Mouse (Mus musculus): ENCODE results near the gene Tmem53. TPM values are rescaled to one million over a fixed set of nuclear protein-coding genes. Genes with fewer than 3 reads are reported as not detected.

Gene Tmem53
- polyA plus RNA-seq, 1 experiment from 2014 or later = 18.2 TPM

- Histone ChIP-seq H3K9ac (no peak overlapping the region), H3K4me3 (no peak overlapping the region), H3K4me2 (no peak overlapping the region), H3K36me3 (peaks cover 25% of the 10 kb centered on the region), H3K27ac (ENCODE audit: poor library complexity, severe bottlenecking) (no peak overlapping the region), H3K4me1 (replicated peaks) (no peaks in the 10 kb centered on the region), H3K9me3 (replicated peaks) (no peaks in the 10 kb centered on the region), H3K27me3 (replicated peaks) (no peaks in the 10 kb centered on the region)
- 81% methylated on average over 25 of the region's 25 CpGs for WGBS
- no peak for ATAC-seq (ENCODE audit: insufficient number of reproducible peaks, low FRiP score)
These were observed 16.2 kb downstream of the Tmem53 start for GRCm38 (mm10) chr4:117267831-117268437.

- Histone ChIP-seq H3K9ac (no peak overlapping the region), H3K4me3 (no peak overlapping the region), H3K4me1 (replicated peaks) (no peaks in the 10 kb centered on the region), H3K9me3 (replicated peaks) (peaks cover 10% of the 10 kb centered on the region; the same call in 1 of the 2 replicates), H3K27ac (ENCODE audit: poor library complexity, severe bottlenecking) (no peak overlapping the region), H3K36me3 (peaks cover 49% of the 10 kb centered on the region), H3K4me2 (no peak overlapping the region), H3K27me3 (replicated peaks) (no peaks in the 10 kb centered on the region)
- WGBS = 7% methylated on average over 6 of the region's 6 CpGs
- ATAC-seq (ENCODE audit: insufficient number of reproducible peaks, low FRiP score) = no peak
These were observed 18.5 kb downstream of the Tmem53 start for GRCm38 (mm10) chr4:117270278-117270677.

- 40% methylated on average over 12 of the region's 12 CpGs for WGBS
- ATAC-seq (ENCODE audit: insufficient number of reproducible peaks, low FRiP score) = no peak
- Histone ChIP-seq H3K27me3 (replicated peaks) (no peaks in the 10 kb centered on the region), H3K9me3 (replicated peaks) (peaks cover 10% of the 10 kb centered on the region; the same call in 1 of the 2 replicates), H3K4me2 (no peak overlapping the region), H3K27ac (ENCODE audit: poor library complexity, severe bottlenecking) (no peak overlapping the region), H3K36me3 (peaks cover 71% of the 10 kb centered on the region), H3K4me1 (replicated peaks) (no peaks in the 10 kb centered on the region), H3K4me3 (no peak overlapping the region), H3K9ac (no peak overlapping the region)
These were observed 20.7 kb downstream of the Tmem53 start for GRCm38 (mm10) chr4:117272459-117272858.

GRCm38 (mm10) chr4:117274720-117275119 is 23.0 kb downstream of the Tmem53 start:
- no peak for ATAC-seq (ENCODE audit: insufficient number of reproducible peaks, low FRiP score)
- WGBS = 92% methylated on average over 4 of the region's 4 CpGs

GRCm38 (mm10) chr4:117276281-117276711 is 24.5 kb downstream of the Tmem53 start:
- Histone ChIP-seq H3K4me3 (no peak overlapping the region), H3K9me3 (replicated peaks) (peaks cover 10% of the 10 kb centered on the region; the same call in 1 of the 2 replicates), H3K9ac (no peak overlapping the region), H3K27ac (ENCODE audit: poor library complexity, severe bottlenecking) (no peak overlapping the region), H3K4me2 (no peak overlapping the region), H3K27me3 (replicated peaks) (no peaks in the 10 kb centered on the region), H3K4me1 (replicated peaks) (peaks cover 12% of the 10 kb centered on the region), H3K36me3 (peaks cover 96% of the 10 kb centered on the region)
- ATAC-seq (ENCODE audit: insufficient number of reproducible peaks, low FRiP score) = no peak
- WGBS = 92% methylated on average over 17 of the region's 17 CpGs

More at GRCm38 (mm10) chr4:117274720-117275119, 23.0 kb downstream of the Tmem53 start:
- peaks cover 86% of the 10 kb centered on the region for H3K36me3 ChIP-seq
- no peak overlapping the region for H3K27ac ChIP-seq (ENCODE audit: poor library complexity, severe bottlenecking)
- no peak overlapping the region for H3K4me2 ChIP-seq
- peaks cover 10% of the 10 kb centered on the region; the same call in 1 of the 2 replicates for H3K9me3 ChIP-seq (replicated peaks)
- no peaks in the 10 kb centered on the region for H3K27me3 ChIP-seq (replicated peaks)
- peaks cover 8% of the 10 kb centered on the region for H3K4me1 ChIP-seq (replicated peaks)
- no peak overlapping the region for H3K4me3 ChIP-seq
- H3K9ac ChIP-seq = no peak overlapping the region

- ATAC-seq (ENCODE audit: insufficient number of reproducible peaks, low FRiP score) = no peak
- H3K9ac ChIP-seq = no peak overlapping the region
- H3K4me2 ChIP-seq = no peak overlapping the region
- H3K9me3 ChIP-seq (replicated peaks) = peaks cover 10% of the 10 kb centered on the region; the same call in 1 of the 2 replicates
- 96% methylated on average over 13 of the region's 13 CpGs for WGBS
- no peak overlapping the region for H3K4me3 ChIP-seq
- no peaks in the 10 kb centered on the region for H3K27me3 ChIP-seq (replicated peaks)
- H3K4me1 ChIP-seq (replicated peaks) = peaks cover 12% of the 10 kb centered on the region
- H3K27ac ChIP-seq (ENCODE audit: poor library complexity, severe bottlenecking) = no peak overlapping the region
- H3K36me3 ChIP-seq = peaks cover 95% of the 10 kb centered on the region
These were observed 25.3 kb downstream of the Tmem53 start for GRCm38 (mm10) chr4:117277021-117277420.

- Histone ChIP-seq H3K9me3 (replicated peaks) (peaks cover 10% of the 10 kb centered on the region; the same call in 1 of the 2 replicates), H3K4me3 (no peak overlapping the region), H3K27ac (ENCODE audit: poor library complexity, severe bottlenecking) (no peak overlapping the region), H3K4me2 (no peak overlapping the region), H3K27me3 (replicated peaks) (no peaks in the 10 kb centered on the region), H3K36me3 (peaks cover 94% of the 10 kb centered on the region), H3K9ac (no peak overlapping the region), H3K4me1 (replicated peaks) (peaks cover 12% of the 10 kb centered on the region)
- ATAC-seq (ENCODE audit: insufficient number of reproducible peaks, low FRiP score) = no peak
- 96% methylated on average over 7 of the region's 7 CpGs for WGBS
These were observed 25.9 kb downstream of the Tmem53 start for GRCm38 (mm10) chr4:117277687-117278086.

- Histone ChIP-seq H3K4me3 (no peak overlapping the region), H3K4me1 (replicated peaks) (peaks cover 20% of the 10 kb centered on the region), H3K27me3 (replicated peaks) (no peaks in the 10 kb centered on the region), H3K9me3 (replicated peaks) (peaks cover 10% of the 10 kb centered on the region; the same call in 1 of the 2 replicates), H3K4me2 (no peak overlapping the region), H3K36me3 (peaks cover 91% of the 10 kb centered on the region), H3K27ac (ENCODE audit: poor library complexity, severe bottlenecking) (no peak overlapping the region), H3K9ac (no peak overlapping the region)
- WGBS = 87% methylated on average over 10 of the region's 10 CpGs
- ATAC-seq (ENCODE audit: insufficient number of reproducible peaks, low FRiP score) = no peak
These were observed 26.9 kb downstream of the Tmem53 start for GRCm38 (mm10) chr4:117278381-117279252.

- H3K4me2 ChIP-seq = no peak overlapping the region
- H3K4me3 ChIP-seq = no peak overlapping the region
- peaks cover 6% of the 10 kb centered on the region; the same call in 1 of the 2 replicates for H3K9me3 ChIP-seq (replicated peaks)
- peaks cover 27% of the 10 kb centered on the region for H3K4me1 ChIP-seq (replicated peaks)
- no peak overlapping the region for H3K27ac ChIP-seq (ENCODE audit: poor library complexity, severe bottlenecking)
- peaks cover 90% of the 10 kb centered on the region for H3K36me3 ChIP-seq
- H3K27me3 ChIP-seq (replicated peaks) = no peaks in the 10 kb centered on the region
- 0 out of 2 replicates have a peak overlapping the region, but pooled peaks have one; percentile 11 for H3K9ac ChIP-seq
- 63% methylated on average over 2 of the region's 2 CpGs for WGBS
- ATAC-seq (ENCODE audit: insufficient number of reproducible peaks, low FRiP score) = no peak
These were observed 27.5 kb downstream of the Tmem53 start for GRCm38 (mm10) chr4:117279253-117279642.

GRCm38 (mm10) chr4:117280397-117280930 is 28.7 kb downstream of the Tmem53 start:
- peaks cover 36% of the 10 kb centered on the region for H3K4me1 ChIP-seq (replicated peaks)
- H3K36me3 ChIP-seq = peaks cover 90% of the 10 kb centered on the region
- no peak overlapping the region for H3K4me2 ChIP-seq
- no peak overlapping the region for H3K27ac ChIP-seq (ENCODE audit: poor library complexity, severe bottlenecking)
- 89% methylated on average over 8 of the region's 8 CpGs for WGBS
- no peak overlapping the region for H3K4me3 ChIP-seq
- no peaks in the 10 kb centered on the region for H3K9me3 ChIP-seq (replicated peaks)
- H3K27me3 ChIP-seq (replicated peaks) = no peaks in the 10 kb centered on the region
- no peak overlapping the region for H3K9ac ChIP-seq
- no peak for ATAC-seq (ENCODE audit: insufficient number of reproducible peaks, low FRiP score)

All from heart, embryonic 12.5 days (tissue).